Mouse (Mus musculus) CH12.LX (cell line): Measurements from ENCODE around the gene Ubxn2a. TPM values are rescaled to one million over a fixed set of nuclear protein-coding genes. Genes with fewer than 3 reads are reported as not detected.

Experiments used
- DNase-seq: peaks from one replicate; pipeline ENCODE4 v3.0.0-alpha.2; 2013; ENCODE audit errors: extremely low read depth
- H3K27ac ChIP-seq: 2 replicates; pipeline ENCODE4 v1.5.1; 2012; ENCODE audit warnings: low read depth, mild to moderate bottlenecking, control low read depth, moderate library complexity; ENCODE audit not compliant: insufficient read depth
- H3K27me3 ChIP-seq: replicated peaks from 2 replicates; pipeline ENCODE3; 2012; ENCODE audit warnings: inconsistent platforms
- H3K36me3 ChIP-seq, 2 experiments: replicated peaks in 1 of 2; 2 replicates each; pipeline versions ENCODE3 to v1.6.1; 2012; ENCODE audit warnings: inconsistent platforms in 1 of 2, low read length in 1 of 2, mild to moderate bottlenecking in 1 of 2, mixed read lengths in 1 of 2, moderate library complexity in 1 of 2; ENCODE audit not compliant: control insufficient read depth in 1 of 2, insufficient read depth in 1 of 2
- H3K4me1 ChIP-seq, 2 experiments: 2 replicates each; pipeline ENCODE4 v1.6.1; 2012; ENCODE audit warnings: inconsistent platforms in 1 of 2, moderate library complexity in 1 of 2; ENCODE audit not compliant: insufficient read depth in 2 of 2, control insufficient read depth in 1 of 2
- H3K4me2 ChIP-seq: 2 replicates; pipeline ENCODE4 v1.6.1; 2012; ENCODE audit warnings: low read depth, mild to moderate bottlenecking, control low read depth; ENCODE audit not compliant: poor library complexity, insufficient read depth, severe bottlenecking
- H3K4me3 ChIP-seq, 3 experiments: fragments of 150-350 bp in 1 of 3; sonication (generic) in 1 of 3; replicated peaks in 1 of 3; 2 replicates each; pipeline versions ENCODE3 to v1.5.1; 2011 to 2012; ENCODE audit warnings: low read depth in 2 of 3, low read length in 2 of 3, mild to moderate bottlenecking in 2 of 3, moderate library complexity in 2 of 3, control low read depth in 1 of 3, improper control_type of control experiment in 1 of 3, inconsistent platforms in 1 of 3, mixed read lengths in 1 of 3; ENCODE audit not compliant: poor library complexity in 1 of 3
- H3K79me2 ChIP-seq: replicated peaks from 2 replicates; pipeline ENCODE4 v1.6.1; 2012; ENCODE audit warnings: mild to moderate bottlenecking, moderate library complexity; ENCODE audit not compliant: control insufficient read depth, poor library complexity, insufficient read depth, severe bottlenecking; ENCODE audit errors: extremely low read depth
- H3K9ac ChIP-seq: 2 replicates; pipeline ENCODE4 v1.6.1; 2012; ENCODE audit warnings: low read depth, mild to moderate bottlenecking, control low read depth, moderate library complexity; ENCODE audit not compliant: insufficient read depth
- H3K9me3 ChIP-seq: replicated peaks from 2 replicates; pipeline ENCODE3; 2012; ENCODE audit warnings: low read length, inconsistent platforms, mixed read lengths
- BHLHE40 ChIP-seq: IDR thresholded peaks from 2 replicates; pipeline ENCODE4 v1.6.1; 2011; ENCODE audit warnings: mild to moderate bottlenecking, low read depth, low read length, improper control_type of control experiment
- CHD1 ChIP-seq: IDR thresholded peaks from 2 replicates; pipeline ENCODE4 v1.6.1; 2012; ENCODE audit warnings: low read depth, low read length, improper control_type of control experiment, inconsistent platforms
- CHD2 ChIP-seq: IDR thresholded peaks from 2 replicates; pipeline ENCODE4 v1.6.1; 2011; ENCODE audit warnings: low read length, improper control_type of control experiment
- CTCF ChIP-seq, 2 experiments: IDR thresholded peaks in 1 of 2; conservative IDR thresholded peaks in 1 of 2; 2 replicates each; pipeline ENCODE4 v1.5.1; 2011 to 2012; ENCODE audit warnings: low read depth in 2 of 2, low read length in 2 of 2, improper control_type of control experiment in 1 of 2, inconsistent platforms in 1 of 2, mild to moderate bottlenecking in 1 of 2, moderate library complexity in 1 of 2
- EP300 ChIP-seq: IDR thresholded peaks from 2 replicates; pipeline ENCODE4 v1.6.1; 2011; ENCODE audit warnings: low read length, improper control_type of control experiment
- ETS1 ChIP-seq: conservative IDR thresholded peaks from 2 replicates; pipeline ENCODE4 v1.6.1; 2012; ENCODE audit warnings: low read depth, mild to moderate bottlenecking, inconsistent platforms, low read length, improper control_type of control experiment, moderate library complexity
- GABPA ChIP-seq: IDR thresholded peaks from 2 replicates; pipeline ENCODE4 v1.6.1; 2012; ENCODE audit warnings: low read depth, low read length, improper control_type of control experiment, inconsistent platforms; ENCODE audit not compliant: insufficient replicate concordance
- HCFC1 ChIP-seq: IDR thresholded peaks from 2 replicates; pipeline ENCODE4 v1.6.1; 2012; ENCODE audit warnings: low read depth, mild to moderate bottlenecking, inconsistent platforms, low read length, improper control_type of control experiment
- JUN ChIP-seq: IDR thresholded peaks from 2 replicates; pipeline ENCODE4 v1.6.1; 2011; ENCODE audit warnings: low read depth, mild to moderate bottlenecking, low read length, improper control_type of control experiment, moderate library complexity; ENCODE audit not compliant: insufficient read depth
- JUND ChIP-seq: conservative IDR thresholded peaks from 2 replicates; pipeline ENCODE4 v1.6.1; 2011; ENCODE audit warnings: low read depth, low read length, improper control_type of control experiment
- KAT2A ChIP-seq: IDR thresholded peaks from 2 replicates; pipeline ENCODE4 v1.6.1; 2012; ENCODE audit warnings: low read length, improper control_type of control experiment, inconsistent platforms; ENCODE audit not compliant: insufficient replicate concordance
- MAFK ChIP-seq: IDR thresholded peaks from 2 replicates; pipeline ENCODE4 v1.6.1; 2011; ENCODE audit warnings: low read length, improper control_type of control experiment; ENCODE audit not compliant: insufficient replicate concordance
- MAX ChIP-seq: IDR thresholded peaks from 2 replicates; pipeline ENCODE4 v1.6.1; 2011; ENCODE audit warnings: low read length, improper control_type of control experiment
- MEF2A ChIP-seq: IDR thresholded peaks from 2 replicates; pipeline ENCODE4 v1.6.1; 2014; ENCODE audit warnings: low read depth, mild to moderate bottlenecking, inconsistent platforms, low read length, improper control_type of control experiment, borderline replicate concordance
- MXI1 ChIP-seq: IDR thresholded peaks from 2 replicates; pipeline ENCODE4 v1.6.1; 2011; ENCODE audit warnings: mild to moderate bottlenecking, low read depth, low read length, improper control_type of control experiment
- MYC ChIP-seq: IDR thresholded peaks from 2 replicates; pipeline ENCODE4 v1.6.1; 2011; ENCODE audit warnings: low read depth, mild to moderate bottlenecking, improper control_type of control experiment, low read length
- NELFE ChIP-seq: IDR thresholded peaks from 2 replicates; pipeline ENCODE4 v1.6.1; 2011; ENCODE audit warnings: low read depth, low read length, improper control_type of control experiment
- NRF1 ChIP-seq: IDR thresholded peaks from 2 replicates; pipeline ENCODE4 v1.6.1; 2014; ENCODE audit warnings: low read depth, mild to moderate bottlenecking, inconsistent platforms, low read length, improper control_type of control experiment, moderate library complexity
- PAX5 ChIP-seq: IDR thresholded peaks from 2 replicates; pipeline ENCODE4 v1.6.1; 2012; ENCODE audit warnings: low read length, inconsistent platforms, mixed read lengths
- POLR2A ChIP-seq: IDR thresholded peaks from 2 replicates; pipeline ENCODE4 v1.6.1; 2011; ENCODE audit warnings: low read depth, mild to moderate bottlenecking, improper control_type of control experiment, low read length
- POLR2AphosphoS2 ChIP-seq: IDR thresholded peaks from 2 replicates; pipeline ENCODE4 v1.6.1; 2011; ENCODE audit warnings: low read depth, low read length, improper control_type of control experiment
- RCOR1 ChIP-seq: conservative IDR thresholded peaks from 2 replicates; pipeline ENCODE4 v1.6.1; 2012; ENCODE audit warnings: low read depth, mild to moderate bottlenecking, inconsistent platforms, low read length, improper control_type of control experiment
- TCF12 ChIP-seq: IDR thresholded peaks from 2 replicates; pipeline ENCODE4 v1.6.1; 2014; ENCODE audit warnings: low read depth, mild to moderate bottlenecking, inconsistent platforms, low read length, improper control_type of control experiment
- USF2 ChIP-seq: conservative IDR thresholded peaks from 2 replicates; pipeline ENCODE4 v1.6.1; 2011; ENCODE audit warnings: low read depth, low read length, improper control_type of control experiment
- ZC3H11A ChIP-seq: IDR thresholded peaks from 2 replicates; pipeline ENCODE4 v1.6.1; 2012; ENCODE audit warnings: low read depth, mild to moderate bottlenecking, inconsistent platforms, low read length, improper control_type of control experiment
- ZKSCAN1 ChIP-seq: IDR thresholded peaks from 2 replicates; pipeline ENCODE4 v1.6.1; 2012; ENCODE audit warnings: low read depth, inconsistent platforms, low read length, improper control_type of control experiment, borderline replicate concordance
- ZMIZ1 ChIP-seq: IDR thresholded peaks from 2 replicates; pipeline ENCODE4 v1.6.1; 2012; ENCODE audit warnings: low read depth, mild to moderate bottlenecking, inconsistent platforms, low read length, improper control_type of control experiment
- ZNF384 ChIP-seq: IDR thresholded peaks from 2 replicates; pipeline ENCODE4 v1.6.1; 2012; ENCODE audit warnings: low read depth, low read length, improper control_type of control experiment, inconsistent platforms
- dilution Hi-C: fragments of 300-500 bp; cut with MboI; formaldehyde crosslinking; loops from 2 replicates; pipeline ENCODE4 v1.14.3; 2020; ENCODE audit warnings: low sequenced_read_pairs; ENCODE audit not compliant: extremely low pct_unique_long_range_greater_than_20kb, extremely low pct_ligation_motif_present
- in situ Hi-C: fragments of 300-500 bp; cut with MboI; formaldehyde crosslinking; loops from 3 replicates; pipeline ENCODE4 v1.14.3; 2019; ENCODE audit warnings: low sequenced_read_pairs, low pct_ligation_motif_present, low pct_unique_long_range_greater_than_20kb, mixed read lengths
- polyA plus RNA-seq: library from polyadenylated mRNA; unstranded; fragments of >175 nt; gene quantifications from 2 replicates; pipeline ENCODE4 v1.2.1, GENCODE M21; 2012; ENCODE audit warnings: low read depth; ENCODE audit not compliant: insufficient read length
- total RNA-seq, 2 experiments: library from RNA; depleted of rRNA; stranded (reverse); fragments of 300-350 nt in 1 of 2; fragments of >200 nt in 1 of 2; gene quantifications; 2 replicates each; pipeline ENCODE4 v1.2.3; 2012 to 2014

The Ubxn2a gene
- total and polyA plus RNA-seq, 3 experiments: 15.2 to 25.4 (median 23.5) TPM

DNA sequence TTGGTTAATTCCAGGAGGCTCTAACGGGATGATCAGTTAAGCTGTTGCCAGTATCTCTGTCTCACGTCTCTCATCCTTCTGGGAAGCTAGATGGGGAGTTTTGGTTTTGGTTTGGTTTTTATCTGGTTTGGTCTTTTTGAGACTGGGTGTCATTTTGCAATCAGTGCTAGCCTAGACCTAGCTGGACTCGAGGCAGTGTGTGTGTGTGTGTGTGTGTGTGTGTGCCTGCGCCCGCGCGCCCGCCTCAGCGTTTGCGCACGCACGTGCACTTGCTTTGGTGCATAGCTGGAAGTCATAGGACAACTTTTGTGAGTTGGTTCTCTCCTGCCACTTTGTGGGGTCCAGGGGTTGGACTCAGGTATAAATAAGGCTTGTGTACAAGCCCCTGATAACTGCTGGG lies 63.8 kb downstream of the Ubxn2a start:
- H3K27me3 ChIP-seq: peaks cover 23% of the 10 kb centered on the region
- TF ChIP-seq KAT2A (no peak), PAX5 (no peak), ETS1 (peak; percentile 28; the same call in 1 of the 2 replicates), TCF12 (no peak), ZKSCAN1 (no peak), USF2 (no peak), MAX (peak; percentile 76), MEF2A (no peak), ZMIZ1 (no peak), BHLHE40 (peak; percentile 96), ZC3H11A (no peak), JUN (no peak), CHD2 (no peak), JUND (no peak), MXI1 (peak; percentile 90), MAFK (no peak), ZNF384 (no peak), NRF1 (peak; percentile 75), HCFC1 (no peak), GABPA (no peak), EP300 (no peak), MYC (peak; percentile 71), NELFE (peak; percentile 3; the same call in 1 of the 2 replicates), CHD1 (no peak), CTCF (conservative IDR thresholded peaks at IDR 0.05 in 1 of 2, IDR thresholded peaks at IDR 0.05 in 1 of 2; ENCODE audit: low read depth in 2 of 2, low read length in 2 of 2) (no peak), POLR2AphosphoS2 (no peak), RCOR1 (no peak), POLR2A (no peak)
- H3K27ac ChIP-seq: no peak overlapping the region
- dilution Hi-C loops: no loop called here
- in situ Hi-C loops: loop anchor here (25.0 kb wide), 1 partner anchor 606 kb away; the partner anchor contains the start of genes Cenpo and Ptrhd1
- H3K4me2 ChIP-seq: peak overlapping the region; percentile 82
- no peaks in the 10 kb centered on the region for H3K9me3 ChIP-seq
- H3K36me3 ChIP-seq: peaks cover 3 to 14% of the 10 kb centered on the region in 2 experiments
- H3K4me3 ChIP-seq: peak overlapping the region; percentile 67 to 78 (median 77)
- DNase-seq: peak; percentile 49
- H3K79me2 ChIP-seq: peaks cover 33% of the 10 kb centered on the region
- H3K9ac ChIP-seq: peak overlapping the region; percentile 59
- peaks cover 3 to 5% of the 10 kb centered on the region in 2 experiments; a peak in 2 of 4 replicates for H3K4me1 ChIP-seq
